Mouse (Mus musculus) midbrain, embryonic 10.5 days (tissue): Measurements from ENCODE around the gene Fntb. TPM values are rescaled to one million over a fixed set of nuclear protein-coding genes. Genes with fewer than 3 reads are reported as not detected.
"Not testable (repeated sequence)": the region's sequence is repeated elsewhere in the genome, so short reads cannot be mapped to it uniquely, and the experiment has no call there.

ENCODE experiments used
- DNase-seq: peaks from one replicate; pipeline ENCODE4 v3.0.0-alpha.2; 2017; ENCODE audit warnings: low spot score
- H3K27ac ChIP-seq: fragments of 300-500 bp; sonication (generic); replicated peaks from 2 replicates; pipeline ENCODE4 v1.5.1; 2016; ENCODE audit warnings: mild to moderate bottlenecking
- H3K27me3 ChIP-seq: fragments of 300-500 bp; sonication (generic); 2 replicates; pipeline ENCODE4 v1.6.1; 2016; ENCODE audit warnings: low read depth, mild to moderate bottlenecking; ENCODE audit not compliant: poor library complexity, severe bottlenecking
- H3K36me3 ChIP-seq: fragments of 300-500 bp; sonication (generic); 2 replicates; pipeline ENCODE4 v1.6.1; 2016; ENCODE audit warnings: mild to moderate bottlenecking, moderate library complexity
- H3K4me1 ChIP-seq: fragments of 300-500 bp; sonication (generic); 2 replicates; pipeline ENCODE4 v1.6.1; 2016
- H3K4me3 ChIP-seq: fragments of 300-500 bp; sonication (generic); 2 replicates; pipeline ENCODE4 v1.5.1; 2016; ENCODE audit warnings: mild to moderate bottlenecking, moderate library complexity
- H3K9me3 ChIP-seq: fragments of 300-500 bp; sonication (generic); replicated peaks from 2 replicates; pipeline ENCODE4 v1.6.1; 2016; ENCODE audit warnings: mild to moderate bottlenecking
- WGBS: fragments of 180-500 bp; shearing (Covaris S2); methylation state at CpG from one replicate; pipeline ENCODE4 v1.1.7; 2016; 5-methylcytosine and 5-hydroxymethylcytosine counted together
- polyA plus RNA-seq: library from polyadenylated mRNA; unstranded; fragments of >200 nt; fragmentation: Nextera tagmentation; extraction: Ambion mirVana; gene quantifications from 2 replicates; pipeline ENCODE4 v1.2.1, GENCODE M21; 2016

Fntb gene
- polyA plus RNA-seq, 1 experiment from 2014 or later = 49.9 TPM

DNA sequence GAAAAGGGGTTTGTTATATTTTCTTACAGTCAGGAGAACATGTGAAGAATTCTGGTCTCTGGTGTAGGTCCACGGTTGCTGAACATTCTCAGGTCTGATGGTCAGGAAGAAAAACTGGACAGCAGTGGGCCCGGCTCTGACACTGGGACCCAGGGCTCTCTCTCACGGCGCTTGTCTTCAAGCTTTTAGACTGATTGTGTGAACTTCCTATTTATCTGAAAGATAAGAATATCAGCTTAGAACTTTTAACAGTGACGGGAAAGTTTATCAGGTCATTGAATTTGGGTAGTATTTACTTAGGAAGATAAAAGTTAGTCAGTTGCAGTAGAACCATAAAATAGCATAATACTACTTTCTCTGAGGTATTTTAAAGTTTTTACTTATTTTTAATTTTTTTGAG, 11.5 kb downstream of the Fntb start:
- Histone ChIP-seq H3K4me1 (peaks cover 8% of the 10 kb centered on the region), H3K4me3 (no peak overlapping the region), H3K9me3 (no peaks in the 10 kb centered on the region), H3K36me3 (peaks cover 4% of the 10 kb centered on the region), H3K27ac (no peak overlapping the region), H3K27me3 (no peaks in the 10 kb centered on the region)
- DNase-seq = no peak
- 94% methylated on average over 5 of the region's 5 CpGs for WGBS

DNA sequence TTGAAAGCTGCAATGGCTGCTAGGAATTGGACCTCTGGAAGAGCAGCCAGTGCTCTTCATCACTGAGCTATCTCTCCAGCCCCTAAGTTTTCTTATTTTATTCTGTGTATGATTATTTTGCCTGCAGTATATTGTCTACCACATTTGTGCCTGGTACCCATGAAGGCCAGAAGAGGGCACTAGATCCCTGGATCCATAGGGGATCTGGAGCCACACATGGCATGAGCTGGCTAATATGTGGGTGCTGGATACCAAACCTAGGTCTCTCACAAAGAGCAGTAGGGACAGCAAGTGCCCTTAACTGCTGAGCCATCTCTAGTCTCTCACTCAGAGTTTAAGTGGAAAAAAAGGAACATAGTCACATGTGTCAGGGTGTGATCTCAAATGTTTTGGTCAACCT, 12.5 kb downstream of the Fntb start:
- Histone ChIP-seq H3K4me3 (no peak overlapping the region), H3K27me3 (no peaks in the 10 kb centered on the region)

DNA sequence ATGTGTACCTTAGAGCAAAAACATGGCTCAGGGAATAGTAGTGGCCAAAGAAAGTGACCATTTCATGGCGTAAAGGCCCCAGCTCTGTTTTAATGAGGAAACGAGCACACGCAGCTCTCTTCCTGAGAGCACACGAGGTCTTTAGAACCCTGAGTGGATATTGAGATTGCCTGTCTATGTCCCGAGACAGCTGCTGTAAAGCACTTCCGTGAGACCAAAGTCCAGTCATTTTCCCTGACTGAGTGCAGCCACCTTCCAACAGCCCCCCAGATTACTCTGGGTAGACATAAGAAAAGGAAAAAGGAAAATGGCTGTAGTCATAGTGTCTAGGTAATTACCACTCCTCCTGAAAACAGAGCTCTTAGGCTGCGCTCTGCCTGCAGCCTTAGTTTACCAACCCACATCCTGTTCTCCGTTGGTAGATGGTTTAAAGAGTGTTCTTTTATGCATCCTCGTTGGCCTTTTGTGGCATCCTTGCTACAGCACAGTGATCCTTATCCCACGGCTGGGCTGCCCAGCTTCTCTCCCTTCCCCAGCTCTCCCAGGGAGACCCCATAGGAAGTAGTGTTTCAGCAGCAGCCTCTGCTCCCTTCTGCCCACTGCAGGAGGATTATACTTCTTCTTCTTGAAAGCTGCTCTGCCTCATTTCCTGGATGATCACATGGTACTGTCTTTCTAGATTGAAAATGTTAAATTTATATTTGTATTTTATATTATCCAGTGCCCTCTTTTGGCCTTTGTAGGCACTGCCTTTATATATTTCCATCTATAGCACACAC, 13.1 kb downstream of the Fntb start:
- Histone ChIP-seq H3K36me3 (peaks cover 4% of the 10 kb centered on the region), H3K9me3 (no peaks in the 10 kb centered on the region), H3K27ac (no peak overlapping the region), H3K27me3 (no peaks in the 10 kb centered on the region), H3K4me3 (no peak overlapping the region), H3K4me1 (peaks cover 8% of the 10 kb centered on the region)
- no peak for DNase-seq
- WGBS = 89% methylated on average over 10 of the region's 10 CpGs

More for the DNA sequence above, 12.5 kb downstream of the Fntb start:
- H3K9me3 ChIP-seq = no peaks in the 10 kb centered on the region
- H3K27ac ChIP-seq = no peak overlapping the region
- H3K4me1 ChIP-seq = peaks cover 8% of the 10 kb centered on the region
- H3K36me3 ChIP-seq = peaks cover 4% of the 10 kb centered on the region
- no peak for DNase-seq

DNA sequence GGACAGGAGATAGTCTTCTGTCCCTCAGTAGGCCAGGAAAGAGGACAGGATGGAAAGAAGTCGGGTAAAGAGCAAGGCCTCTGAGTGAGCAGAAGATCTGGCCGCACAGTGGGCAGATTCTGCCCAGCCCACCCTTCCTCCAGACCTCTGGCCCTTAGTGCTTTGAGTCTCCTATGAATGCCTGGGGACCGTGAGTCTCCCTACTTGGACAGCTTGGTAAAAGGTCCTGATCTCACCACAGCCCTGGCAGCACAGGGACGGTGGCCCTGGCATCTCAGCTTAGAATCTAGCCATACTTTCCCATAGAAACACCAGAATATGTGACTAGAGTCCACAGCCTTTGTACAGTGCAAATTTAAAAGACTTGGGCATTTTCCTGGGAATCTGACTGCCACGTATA, 14.6 kb downstream of the Fntb start:
- no peaks in the 10 kb centered on the region for H3K9me3 ChIP-seq
- peaks cover 4% of the 10 kb centered on the region for H3K36me3 ChIP-seq
- no peak overlapping the region for H3K4me3 ChIP-seq
- no peak for DNase-seq
- 84% methylated on average over 5 of the region's 5 CpGs for WGBS
- peaks cover 18% of the 10 kb centered on the region for H3K4me1 ChIP-seq
- no peaks in the 10 kb centered on the region for H3K27me3 ChIP-seq
- H3K27ac ChIP-seq = no peak overlapping the region

DNA sequence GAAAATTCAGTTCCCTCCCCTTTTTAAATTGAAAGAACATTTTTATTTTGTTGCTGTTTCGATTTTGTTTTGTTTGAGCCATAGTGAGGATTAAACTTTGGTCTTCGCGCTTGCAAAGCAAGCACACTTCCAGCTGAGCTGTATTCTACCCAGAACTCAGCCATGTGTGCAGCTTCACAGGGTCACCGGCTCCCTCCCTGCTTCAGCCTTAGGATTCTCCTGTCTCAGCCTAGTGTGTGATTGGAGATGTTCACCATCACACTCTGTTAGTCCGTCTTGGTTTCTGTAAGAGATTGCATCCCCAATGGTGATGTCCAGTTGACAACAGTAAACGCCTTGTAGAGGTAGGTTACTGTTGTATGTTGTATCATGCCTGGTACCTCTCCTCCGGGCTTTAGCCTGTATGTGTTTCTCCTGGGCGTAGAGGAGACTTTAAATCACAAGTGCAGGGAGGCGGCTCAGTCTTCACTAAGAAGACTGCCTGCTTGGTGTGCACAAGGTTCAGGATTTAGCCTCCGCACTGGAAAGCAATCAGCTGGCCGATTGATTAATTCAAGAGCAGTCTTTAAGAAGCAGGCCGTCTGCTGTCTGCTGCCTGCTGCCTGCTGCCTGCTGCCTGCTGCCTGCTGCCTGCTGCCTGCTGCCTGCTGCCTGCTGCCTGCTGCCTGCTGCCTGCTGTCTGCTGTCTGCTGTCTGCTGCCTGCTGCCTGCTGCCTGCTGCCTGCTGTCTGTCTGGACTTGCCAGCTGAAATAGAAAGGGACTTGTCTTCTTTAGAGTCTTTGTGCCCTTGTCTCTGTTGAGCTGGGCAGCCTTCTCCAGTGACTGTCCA, 15.5 kb downstream of the Fntb start:
- no peak for DNase-seq
- Histone ChIP-seq H3K4me1 (peaks cover 18% of the 10 kb centered on the region), H3K36me3 (peaks cover 4% of the 10 kb centered on the region), H3K4me3 (no peak overlapping the region), H3K27ac (peak overlapping the region; percentile 50), H3K27me3 (no peaks in the 10 kb centered on the region), H3K9me3 (no peaks in the 10 kb centered on the region)
- WGBS = 69% methylated on average over 12 of the region's 12 CpGs

DNA sequence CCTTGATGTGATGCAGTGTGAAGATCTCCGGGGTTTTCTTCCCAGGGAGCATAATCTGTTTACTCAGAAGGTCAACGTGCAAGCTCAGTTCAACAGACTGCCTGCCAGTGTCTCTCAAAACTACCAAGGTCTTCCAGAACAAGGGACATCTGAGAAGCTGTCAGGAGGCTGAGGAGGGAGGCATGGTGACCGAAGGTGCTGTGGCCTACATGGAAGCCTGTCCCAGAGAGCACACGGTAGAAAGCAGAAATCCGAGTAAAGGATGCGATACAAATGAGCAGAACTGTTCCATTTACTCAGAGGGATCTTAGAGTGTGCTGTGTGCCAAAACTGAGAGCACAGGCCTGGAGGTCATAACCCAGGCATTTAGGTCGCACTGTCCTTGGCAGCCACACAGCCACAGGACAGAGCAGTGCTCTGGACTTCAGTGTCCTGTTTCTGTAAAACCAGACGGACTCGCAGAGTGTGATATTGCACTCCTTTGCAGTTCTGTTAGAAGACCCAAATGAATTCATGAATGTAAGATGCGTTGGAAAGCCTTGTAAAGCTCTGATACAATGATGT, 18.7 kb downstream of the Fntb start:
- WGBS = 75% methylated on average over 10 of the region's 10 CpGs
- no peak overlapping the region for H3K4me3 ChIP-seq

DNA sequence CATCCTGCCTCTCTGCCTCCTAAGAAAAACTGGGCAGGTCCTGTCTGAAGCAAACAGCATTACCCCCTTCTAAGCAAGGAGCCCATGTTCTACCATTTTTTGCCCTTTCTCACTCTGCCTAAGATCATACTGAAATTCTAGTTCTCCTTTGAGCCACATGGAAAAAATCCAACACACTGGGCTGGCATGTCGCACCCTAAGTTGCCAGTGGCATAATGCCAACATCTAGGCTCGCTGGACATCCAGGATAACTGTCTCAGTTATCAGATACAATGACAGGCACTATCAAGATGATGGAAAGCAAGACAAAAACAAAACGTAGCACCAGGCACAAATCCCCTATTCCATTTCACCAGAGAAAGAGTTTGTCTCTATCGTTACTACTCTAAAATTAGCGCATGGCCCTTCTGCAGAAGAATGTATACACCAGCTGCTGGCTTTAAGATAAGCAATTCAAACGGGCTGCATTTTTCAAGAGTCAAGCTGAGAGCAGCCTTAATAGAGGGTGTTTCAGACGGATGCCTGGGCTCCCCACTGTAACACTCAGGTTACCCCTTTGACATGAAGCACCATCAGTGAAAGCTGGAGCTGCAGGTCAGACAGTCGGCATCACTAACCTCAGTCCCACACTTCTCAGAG, 25.2 kb downstream of the Fntb start:
- WGBS = 77% methylated on average over 8 of the region's 8 CpGs
- no peak for DNase-seq
- Histone ChIP-seq H3K9me3 (no peaks in the 10 kb centered on the region), H3K27me3 (no peaks in the 10 kb centered on the region), H3K4me1 (no peaks in the 10 kb centered on the region), H3K4me3 (no peak overlapping the region), H3K36me3 (no peaks in the 10 kb centered on the region), H3K27ac (no peak overlapping the region)

More for the DNA sequence above, 18.7 kb downstream of the Fntb start:
- Histone ChIP-seq H3K27ac (peak overlapping the region; percentile 28; the same call in 1 of the 2 replicates), H3K9me3 (no peaks in the 10 kb centered on the region), H3K27me3 (no peaks in the 10 kb centered on the region), H3K4me1 (peaks cover 18% of the 10 kb centered on the region), H3K36me3 (no peaks in the 10 kb centered on the region)
- DNase-seq = no peak

DNA sequence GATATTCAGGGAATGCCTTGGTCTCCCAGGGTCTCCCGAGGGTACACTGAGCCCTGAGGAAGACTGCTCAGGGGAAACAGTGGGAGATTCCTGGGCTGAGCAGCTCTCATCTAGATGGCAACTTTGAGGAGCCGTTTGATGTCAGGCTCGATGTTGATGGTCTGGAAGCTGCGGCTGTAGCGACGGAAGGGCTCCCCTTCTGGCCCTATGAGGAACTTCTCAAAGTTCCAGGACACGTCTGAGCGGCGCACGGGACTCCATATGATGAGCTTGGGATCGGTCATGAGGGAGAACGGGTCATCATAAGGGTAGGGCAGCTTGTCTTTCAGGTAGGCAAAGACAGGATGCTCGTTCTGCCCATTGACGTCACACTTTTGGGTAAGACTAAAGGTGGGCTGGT, 27.2 kb downstream of the Fntb start:
- H3K27me3 ChIP-seq, DNase-seq, H3K4me1 ChIP-seq, H3K4me3 ChIP-seq, H3K27ac ChIP-seq, H3K9me3 ChIP-seq, H3K36me3 ChIP-seq: not testable (repeated sequence)
- WGBS = 49% methylated on average over 14 of the region's 14 CpGs

DNA sequence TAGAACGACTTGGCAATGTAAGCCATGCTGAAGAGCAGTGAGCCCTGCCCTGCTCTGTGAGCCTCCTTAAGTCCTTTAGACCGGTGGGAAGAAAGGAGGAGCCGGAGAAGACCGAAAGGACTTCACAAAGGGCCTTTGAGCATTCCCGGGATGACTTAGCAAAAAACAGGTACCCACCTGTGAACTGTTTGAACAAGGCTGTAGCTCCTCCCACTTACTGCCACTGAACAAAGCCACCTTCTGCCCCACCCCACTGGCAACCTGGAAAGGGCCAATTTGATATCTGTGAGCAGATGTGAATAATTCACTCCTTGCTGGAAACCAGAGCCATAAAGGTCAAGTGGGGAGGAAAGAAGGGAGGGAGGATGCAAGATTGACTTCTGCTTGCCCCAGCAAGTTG, 30.0 kb downstream of the Fntb start, which contains the start of gene Gpx2:
Gpx2 (minus strand) TSS at position 205 of the 400 bp plus-strand sequence.
- no peak within 1 kb of the TSS for H3K4me3 ChIP-seq
- no peaks in the 10 kb centered on the region for H3K36me3 ChIP-seq
- no peaks in the 10 kb centered on the region; the same call in 1 of the 2 replicates for H3K27me3 ChIP-seq
- peaks cover 22% of the 10 kb centered on the region for H3K4me1 ChIP-seq
- no peak within 1 kb of the TSS for H3K27ac ChIP-seq
- no peak for DNase-seq
- WGBS = 84% methylated on average over 5 of the region's 5 CpGs
- no peaks in the 10 kb centered on the region for H3K9me3 ChIP-seq

DNA sequence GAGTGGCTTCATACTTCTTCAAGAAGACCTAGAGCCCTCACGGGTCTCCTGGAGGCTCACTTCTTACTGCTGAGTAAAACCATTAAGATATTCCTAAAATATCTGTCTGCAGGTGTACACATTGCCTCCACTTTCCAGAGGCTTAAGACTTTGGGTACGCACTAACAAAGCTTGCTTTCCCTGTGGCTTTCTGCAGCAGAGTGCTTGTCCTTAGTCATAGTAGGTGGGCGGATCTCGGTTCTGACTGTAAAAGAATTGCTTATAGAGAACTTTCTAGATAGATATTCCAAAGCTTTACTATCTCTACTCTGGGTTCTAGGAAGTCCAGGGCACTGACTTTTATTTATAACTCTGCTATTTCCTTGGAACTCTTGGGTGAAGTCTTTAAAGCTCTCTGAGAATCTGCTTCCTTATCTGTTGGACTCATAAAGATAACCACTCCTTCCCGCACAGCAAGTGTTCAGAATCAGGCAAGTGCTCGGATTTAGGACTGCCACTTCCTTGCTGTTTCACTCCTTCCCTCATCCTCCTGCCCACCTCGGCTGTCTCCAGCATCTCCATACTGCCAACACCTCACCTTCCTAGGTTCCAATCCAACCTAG, 31.6 kb downstream of the Fntb start:
- H3K4me3 ChIP-seq = no peak overlapping the region
- H3K27me3 ChIP-seq = no peaks in the 10 kb centered on the region; the same call in 1 of the 2 replicates
- H3K36me3 ChIP-seq = no peaks in the 10 kb centered on the region
- 91% methylated on average over 7 of the region's 7 CpGs for WGBS
- peaks cover 22% of the 10 kb centered on the region for H3K4me1 ChIP-seq
- no peak overlapping the region for H3K27ac ChIP-seq
- DNase-seq = no peak
- no peaks in the 10 kb centered on the region for H3K9me3 ChIP-seq

DNA sequence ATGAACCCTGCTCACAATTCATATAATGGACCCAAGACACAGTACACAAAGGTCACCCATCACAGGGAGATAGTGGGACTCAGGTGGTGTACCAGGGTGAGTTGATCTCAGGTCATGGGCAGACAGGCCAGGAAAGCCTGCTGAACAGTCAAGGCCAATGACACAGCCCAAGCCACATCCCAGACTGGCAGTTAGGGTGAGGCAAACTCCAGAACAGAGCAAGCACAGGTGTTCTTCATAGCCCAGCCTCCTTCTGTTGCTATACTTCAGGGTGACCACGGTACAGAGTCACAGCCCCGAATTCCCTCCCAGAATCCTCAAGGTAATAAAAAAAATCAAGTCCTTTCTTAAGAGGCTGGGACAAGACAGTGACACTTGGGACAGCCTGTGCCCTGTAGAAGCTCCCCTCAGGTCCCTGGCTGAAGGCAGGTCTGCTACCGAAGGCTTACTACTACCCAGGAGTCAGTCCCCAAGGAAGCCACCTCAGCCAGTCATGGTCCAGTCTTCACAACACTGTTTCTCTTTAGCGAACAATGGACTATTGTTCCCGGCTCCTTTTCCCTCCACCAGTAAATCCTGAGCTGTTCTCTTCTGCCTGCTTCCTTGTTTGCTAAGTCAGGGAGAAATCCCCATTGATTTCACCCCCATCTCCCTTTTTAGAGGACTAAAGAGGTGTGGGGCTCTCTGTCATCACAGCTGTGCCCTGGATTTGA, 32.8 kb downstream of the Fntb start:
- Histone ChIP-seq H3K27me3 (no peaks in the 10 kb centered on the region; the same call in 1 of the 2 replicates), H3K36me3 (no peaks in the 10 kb centered on the region), H3K9me3 (no peaks in the 10 kb centered on the region), H3K27ac (0 out of 2 replicates have a peak overlapping the region, but pooled peaks have one; percentile 23), H3K4me3 (no peak overlapping the region), H3K4me1 (peaks cover 22% of the 10 kb centered on the region)
- WGBS = 50% methylated on average over 5 of the region's 5 CpGs
- no peak for DNase-seq

DNA sequence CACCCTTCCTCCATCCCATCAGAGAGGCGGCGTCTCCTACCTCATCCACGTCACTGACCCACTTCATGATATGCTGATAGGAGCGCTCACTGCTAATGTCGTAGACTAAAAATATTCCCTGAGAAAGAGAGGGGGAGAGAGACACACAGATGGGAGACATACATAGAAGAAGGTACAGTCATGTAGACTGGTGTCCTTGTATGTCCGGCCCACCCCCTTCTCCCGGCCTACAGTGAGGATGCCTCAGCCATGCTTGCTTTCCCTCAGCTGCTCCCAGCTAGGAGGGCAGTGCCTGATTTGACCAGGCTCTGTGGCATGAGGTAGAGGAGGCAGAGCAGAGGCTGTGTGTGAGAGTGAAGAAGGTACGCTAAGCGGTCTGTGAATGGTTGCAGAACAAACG, 37.6 kb downstream of the Fntb start:
- Histone ChIP-seq H3K9me3 (no peaks in the 10 kb centered on the region), H3K27ac (no peak overlapping the region), H3K27me3 (peaks cover 6% of the 10 kb centered on the region), H3K4me1 (peaks cover 21% of the 10 kb centered on the region), H3K36me3 (no peaks in the 10 kb centered on the region), H3K4me3 (no peak overlapping the region)
- DNase-seq = no peak
- 92% methylated on average over 10 of the region's 10 CpGs for WGBS
